Mouse (Mus musculus) heart, adult 11 months (tissue): ENCODE measurements at regions not wholly inside any gene's neighbourhood (a gene's known extent, or its start where the extent isn't known, plus 50 kb on each side); places are given as distances from the start of the nearest gene placed in this dataset.

Experiments
- DNase-seq: peaks from one replicate; pipeline ENCODE4 v3.0.0; 2022

- DNase-seq, result no peak
Measured at GRCm38 (mm10) chr7:135996896-135997295, 280.7 kb upstream of the Mki67 start.

DNA sequence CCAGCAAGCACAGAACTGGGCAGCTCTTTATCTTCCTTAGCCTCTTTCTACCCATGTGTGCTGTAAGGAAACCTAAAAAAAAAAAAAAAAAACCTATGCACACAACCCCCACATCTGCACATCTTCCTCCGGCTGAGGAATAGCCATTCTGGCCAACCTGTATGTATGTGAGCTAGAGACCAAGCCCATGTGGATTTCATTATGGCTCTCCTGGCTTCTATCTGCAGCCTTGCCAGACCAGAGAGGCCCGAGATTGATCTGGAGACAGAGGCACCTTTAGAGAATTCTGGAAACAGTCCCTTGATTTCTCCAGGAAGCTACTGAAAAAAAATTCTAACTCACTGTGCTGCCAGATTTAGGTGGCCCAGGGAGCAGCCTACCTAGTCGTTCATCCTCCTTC is 281.5 kb upstream of the Mki67 start:
- DNase-seq, result no peak

DNA sequence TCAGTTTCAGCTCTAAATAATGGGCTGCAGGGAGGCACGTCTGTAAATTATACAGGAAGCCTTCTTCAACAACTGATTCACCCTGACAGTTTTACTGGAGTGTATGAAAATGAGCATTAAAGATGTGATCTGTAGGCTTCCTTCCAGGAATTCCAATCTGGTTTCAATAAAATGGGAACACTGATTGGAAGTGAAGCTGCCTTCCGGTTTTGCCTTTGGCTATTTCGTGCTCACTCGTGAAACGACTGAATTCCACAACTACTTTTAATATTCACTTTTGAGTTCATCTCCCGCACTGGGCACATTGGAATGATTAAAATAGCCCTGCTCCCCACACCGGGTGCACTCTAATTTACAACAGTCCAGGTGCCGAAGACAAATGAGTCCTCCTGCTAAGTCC is 286.2 kb upstream of the Mki67 start:
- DNase-seq, result no peak

DNA sequence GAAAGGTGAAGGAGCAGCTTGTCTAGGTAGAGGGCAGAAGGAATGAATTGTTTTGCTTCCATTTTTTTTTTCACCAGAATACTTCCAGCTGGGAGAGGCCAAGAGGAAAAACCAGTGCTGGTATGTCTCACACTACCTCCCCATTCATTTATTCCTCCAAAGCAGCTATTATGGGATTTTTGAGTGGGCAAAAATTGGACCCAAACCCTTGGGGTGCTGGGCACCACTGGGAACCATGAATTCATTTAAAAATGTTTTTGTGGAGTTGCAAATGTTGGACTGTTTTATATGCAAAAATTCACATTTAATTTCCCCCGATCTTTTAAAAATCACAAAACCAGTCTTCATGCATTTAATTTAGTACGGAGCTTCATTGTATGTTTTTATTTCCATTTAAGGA is 287.1 kb upstream of the Mki67 start:
- DNase-seq, result no peak

- no peak for DNase-seq
Measured at GRCm38 (mm10) chr7:136007796-136008455, 291.8 kb upstream of the Mki67 start.

- DNase-seq, result no peak
Measured at GRCm38 (mm10) chr7:136008486-136008885, 292.3 kb upstream of the Mki67 start.

DNA sequence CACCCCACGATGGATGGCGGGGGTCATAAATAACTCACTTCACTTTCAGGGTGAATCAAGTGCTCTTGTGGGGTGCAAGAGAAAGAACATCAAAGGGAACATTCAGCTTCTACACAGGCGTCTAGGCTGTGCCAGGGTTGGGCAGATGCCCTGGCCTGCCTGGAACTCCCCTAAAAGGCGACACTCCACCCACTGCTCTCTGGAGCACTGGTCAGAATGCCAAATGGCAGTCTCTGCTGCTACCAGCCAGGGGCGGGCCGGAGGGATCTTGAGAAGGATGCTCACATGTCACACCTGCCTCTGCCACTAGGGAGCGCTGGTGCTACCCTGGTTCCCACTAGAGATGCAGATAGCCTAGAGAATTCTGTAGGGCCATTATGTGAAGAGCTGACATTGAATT is 293.9 kb upstream of the Mki67 start:
- peak; percentile 95 for DNase-seq

DNA sequence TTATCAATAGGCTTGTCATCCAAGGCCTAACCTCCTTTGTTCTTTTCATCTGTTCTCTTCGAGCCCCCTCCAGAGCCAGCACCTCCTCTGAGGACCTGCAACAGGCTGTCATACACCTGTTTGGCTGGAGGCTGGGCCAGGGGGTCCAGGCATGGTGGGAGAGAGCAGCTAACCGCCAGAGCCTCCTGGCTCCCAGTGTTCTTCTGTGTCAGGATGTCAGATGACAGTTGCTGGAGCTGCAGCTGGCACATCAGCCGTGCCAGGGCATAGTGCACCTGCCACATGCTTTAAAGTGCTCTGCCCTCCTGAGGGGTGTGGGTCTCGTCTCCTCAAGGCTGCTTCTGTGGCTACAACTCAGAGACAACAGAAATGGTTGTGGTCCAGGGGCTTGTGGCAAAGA is 298.5 kb upstream of the Mki67 start:
- no peak for DNase-seq

DNA sequence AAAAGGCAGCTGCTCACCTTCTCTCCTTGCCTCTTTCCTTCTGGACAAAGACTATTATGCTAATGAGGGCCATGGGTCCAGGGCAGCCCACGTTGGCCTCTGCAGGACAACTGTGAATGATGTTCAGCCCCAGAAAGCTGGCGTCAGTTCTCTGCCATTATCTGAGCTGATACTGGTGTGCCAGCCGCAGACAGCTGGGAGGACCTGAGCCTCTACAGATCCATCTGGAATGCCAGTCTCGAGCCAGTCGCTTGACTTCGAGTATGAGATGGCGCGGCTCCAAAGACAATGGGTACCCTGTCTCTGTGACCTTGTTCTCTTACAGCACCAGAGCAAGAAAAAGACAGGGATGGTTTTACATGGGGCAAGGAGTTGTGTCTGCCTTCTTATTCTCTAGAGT is 300.8 kb upstream of the Mki67 start:
- peak; percentile 97 for DNase-seq

GRCm38 (mm10) chr7:136020577-136020976 is 304.4 kb upstream of the Mki67 start:
- no peak for DNase-seq

- no peak for DNase-seq
Measured at GRCm38 (mm10) chr7:136021071-136021470, 304.9 kb upstream of the Mki67 start.

DNA sequence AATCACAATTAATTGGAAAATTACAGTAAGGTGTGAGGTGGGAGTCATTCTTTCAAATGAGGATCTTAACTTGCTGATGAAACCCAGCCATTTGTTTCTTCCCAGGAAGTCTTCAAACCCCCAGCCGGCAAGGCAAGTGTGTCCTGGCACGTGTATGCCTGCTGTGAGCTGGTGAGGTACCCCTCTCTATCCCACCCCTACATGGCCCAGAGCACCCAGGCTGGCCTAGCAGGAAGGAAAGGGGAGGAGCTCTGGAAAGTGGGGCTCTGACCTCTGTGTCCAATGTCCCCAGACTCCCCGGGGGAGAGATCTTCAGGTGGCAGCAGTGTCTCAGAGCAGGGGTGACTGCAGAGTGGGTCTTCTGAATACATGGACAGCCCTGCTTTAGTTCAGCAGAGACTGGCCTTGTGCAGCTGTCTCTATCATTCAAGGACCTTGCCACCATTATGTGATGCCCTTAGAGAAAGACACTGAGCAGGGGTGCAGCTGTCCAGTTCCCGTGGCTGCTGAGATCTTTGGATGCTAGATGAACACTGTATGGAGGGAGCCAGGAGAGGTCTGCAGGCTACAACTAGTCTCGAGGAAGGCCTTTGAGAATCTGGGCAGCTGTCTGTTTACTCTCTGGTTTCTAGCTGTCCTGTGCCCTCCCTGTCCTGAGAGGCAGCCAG is 306.8 kb upstream of the Mki67 start:
- no peak for DNase-seq

GRCm38 (mm10) chr7:136026451-136026850 is 310.3 kb upstream of the Mki67 start:
- no peak for DNase-seq

DNA sequence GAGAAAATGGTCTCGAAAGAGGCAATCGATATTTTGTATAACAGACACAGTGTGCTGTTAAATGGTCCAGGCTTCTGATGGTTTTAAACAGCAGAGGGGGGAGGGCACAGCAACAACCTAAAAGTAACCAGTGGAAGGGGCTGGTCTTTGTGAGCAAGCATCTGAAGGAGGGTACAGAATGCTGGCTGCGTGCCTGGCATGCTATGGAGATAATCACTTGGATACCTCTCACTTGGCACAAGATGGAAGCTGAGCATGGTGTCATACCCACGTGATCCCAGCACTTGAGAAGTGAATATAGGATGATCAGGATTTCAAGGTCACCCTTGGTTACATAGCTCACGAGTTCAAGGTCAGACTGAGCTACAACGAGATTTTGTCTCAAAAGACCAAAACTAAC is 315.9 kb upstream of the Mki67 start:
- no peak for DNase-seq

DNA sequence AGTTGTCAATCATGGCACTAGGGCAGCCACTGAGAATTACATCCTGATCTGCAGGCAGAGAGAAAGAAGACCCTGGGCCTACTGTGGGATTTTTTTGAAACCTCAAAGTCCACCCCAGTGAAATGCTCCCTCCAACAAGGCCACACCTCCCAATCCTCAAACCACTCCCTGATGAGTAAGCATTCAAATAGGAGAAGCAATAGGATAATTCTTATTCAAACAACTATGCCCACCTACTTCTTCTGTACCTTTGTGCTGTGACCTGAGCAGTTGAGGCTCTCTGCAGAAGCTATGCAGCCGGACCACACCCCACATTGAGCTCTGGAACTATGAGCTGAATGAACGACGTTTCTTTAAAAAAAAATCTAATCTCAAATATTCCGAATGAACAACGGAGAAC is 317.4 kb upstream of the Mki67 start:
- no peak for DNase-seq

DNA sequence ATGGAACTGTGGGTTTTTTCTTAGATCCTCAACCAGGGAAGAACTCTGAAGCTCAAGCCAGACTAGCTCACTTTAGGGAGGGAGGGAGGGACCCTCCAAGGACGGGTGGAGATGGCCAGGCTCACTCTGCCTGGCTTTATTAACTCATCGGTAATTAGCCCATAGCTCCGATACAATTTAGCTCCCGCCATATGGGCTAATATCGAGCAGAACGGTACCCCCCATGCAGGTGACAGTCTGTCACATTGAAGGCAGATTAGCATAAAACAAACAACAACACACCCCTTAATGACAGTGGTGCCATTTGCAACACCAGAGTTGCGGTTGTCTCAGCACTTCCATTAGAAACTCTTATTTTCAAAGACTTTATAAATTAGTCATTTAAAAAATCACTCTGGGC is 319.6 kb upstream of the Mki67 start:
- no peak for DNase-seq

DNA sequence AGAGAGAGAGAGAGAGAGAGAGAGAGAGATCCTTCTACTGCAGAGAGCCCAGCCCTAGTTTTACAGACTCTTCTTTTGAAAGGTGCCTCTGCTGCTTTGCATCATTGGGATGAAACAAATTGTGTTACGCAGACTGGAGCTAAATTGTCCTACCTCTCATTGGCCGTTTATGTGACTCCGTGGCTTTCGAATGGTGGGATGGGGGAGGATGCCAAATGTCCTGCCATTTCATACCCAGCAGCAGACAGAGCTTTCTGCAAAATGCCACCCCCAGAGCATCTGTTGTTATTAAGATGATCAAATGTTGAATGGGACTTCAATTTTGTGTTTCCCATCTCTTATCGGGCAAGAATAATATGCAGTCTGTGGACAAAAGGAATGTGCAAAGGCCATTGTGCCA is 321.9 kb upstream of the Mki67 start:
- no peak for DNase-seq

GRCm38 (mm10) chr7:136038906-136039305 is 322.7 kb upstream of the Mki67 start:
- DNase-seq, result no peak

DNA sequence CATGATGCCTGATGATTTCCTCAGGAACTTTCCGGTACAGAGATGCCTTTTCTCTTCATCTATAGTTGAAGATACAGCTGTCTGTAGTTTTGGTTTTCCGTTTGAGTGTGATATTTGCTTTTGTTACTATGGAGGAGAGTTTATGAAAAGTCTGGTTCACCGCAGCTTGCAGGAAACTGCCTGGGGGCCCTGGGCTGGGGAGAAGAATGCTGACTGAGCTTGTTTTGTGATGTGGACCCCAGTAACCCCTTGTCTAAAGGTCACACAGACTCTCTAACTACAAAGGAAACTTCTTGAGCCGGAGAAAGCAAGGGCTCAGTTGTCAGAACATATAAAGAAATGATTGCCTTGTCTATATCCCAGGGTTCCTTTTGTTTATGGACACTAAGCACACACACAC is 325.8 kb upstream of the Mki67 start:
- DNase-seq, result no peak

DNA sequence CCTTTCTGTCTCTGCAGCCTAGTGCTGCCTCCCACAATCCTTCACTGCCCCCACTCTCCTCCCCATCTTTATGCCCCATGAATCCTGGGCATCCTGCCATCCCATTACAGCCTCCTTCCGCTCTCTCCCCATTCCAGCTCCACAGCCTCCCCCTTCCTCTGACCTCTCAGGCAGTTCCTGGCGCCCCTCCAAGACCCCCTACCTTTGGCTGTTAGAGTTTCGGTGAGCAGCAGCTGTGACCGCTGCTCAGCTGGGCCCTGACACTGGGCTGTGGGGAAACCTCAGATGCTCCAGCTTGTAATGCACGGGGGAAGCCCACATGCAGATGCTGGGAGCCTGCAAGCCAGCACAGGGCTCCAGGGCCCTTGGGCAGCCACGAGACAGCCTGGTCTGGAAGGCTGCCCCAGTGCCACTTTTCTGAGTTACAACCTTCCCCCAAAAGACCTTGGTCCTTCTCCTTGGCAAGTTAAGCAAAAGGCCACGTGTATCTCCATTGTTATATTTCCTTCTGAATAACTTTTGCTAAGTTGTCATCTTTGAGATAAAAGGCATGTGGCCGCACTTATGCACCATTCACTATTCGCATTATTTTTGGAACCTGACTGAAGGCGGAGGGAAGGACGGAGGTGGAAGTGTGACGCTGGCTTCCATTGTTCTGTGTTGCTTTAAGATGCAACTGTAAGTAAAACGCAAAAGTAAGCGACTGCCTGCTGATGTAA is 330.6 kb upstream of the Mki67 start:
- DNase-seq, result peak; percentile 95

DNA sequence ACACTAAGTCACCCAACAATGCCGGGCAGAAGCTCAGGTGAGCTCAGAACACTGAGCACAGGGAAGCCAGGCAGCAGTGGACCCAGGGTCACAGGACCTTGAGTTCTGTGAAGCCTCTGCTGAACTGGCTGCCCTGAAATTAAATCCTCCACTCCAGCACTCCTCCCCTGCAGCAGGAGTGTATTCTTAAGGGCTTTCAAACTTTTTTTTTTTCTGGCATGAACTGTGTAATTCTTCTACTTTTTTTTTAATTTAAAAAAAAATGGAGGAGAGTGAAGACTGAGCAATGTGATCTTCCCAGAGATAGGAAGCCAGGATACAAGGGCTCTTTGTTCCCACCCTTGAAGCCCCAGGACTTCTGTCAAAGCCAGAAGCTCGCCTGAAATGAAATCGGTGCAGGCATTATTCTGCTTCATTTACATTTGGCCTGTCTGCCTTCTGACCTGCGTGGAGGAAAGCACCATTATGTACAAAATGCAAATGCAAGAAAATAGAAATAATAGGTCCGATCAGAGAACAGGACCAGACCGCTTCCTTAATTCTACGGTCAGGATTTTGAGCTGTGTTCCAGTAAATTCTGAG is 331.3 kb upstream of the Mki67 start:
- DNase-seq, result no peak

DNA sequence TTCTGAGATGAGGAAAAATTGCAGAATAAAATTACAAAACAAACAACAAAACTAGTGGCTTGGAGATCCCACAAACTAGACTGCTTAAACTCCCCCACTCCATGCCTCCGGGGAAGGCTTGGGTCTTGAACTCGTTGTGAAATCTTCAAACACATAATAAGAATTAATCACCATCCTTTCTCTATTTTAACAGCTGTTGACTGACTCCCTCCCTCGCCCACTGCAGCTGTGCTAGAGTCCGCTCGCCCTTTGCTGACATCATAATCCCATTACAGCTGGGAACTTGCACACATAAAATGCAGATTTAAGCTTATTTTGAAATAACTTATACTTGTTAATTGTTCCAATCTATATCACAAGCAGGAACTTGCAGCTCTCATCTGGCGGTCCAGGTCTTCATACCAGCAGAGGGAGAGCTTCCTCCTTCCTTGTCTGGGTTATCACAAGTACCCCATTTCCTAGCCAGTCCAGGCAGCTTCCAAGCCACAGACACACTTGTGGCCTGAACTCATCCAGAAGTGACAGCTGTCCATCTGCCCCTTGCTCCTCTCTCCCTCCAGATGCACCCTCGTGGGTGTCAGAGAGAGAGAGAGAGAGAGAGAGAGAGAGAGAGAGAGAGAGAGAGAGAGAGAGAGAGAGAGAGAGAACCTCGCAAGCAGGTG is 332.9 kb upstream of the Mki67 start:
- no peak for DNase-seq

DNA sequence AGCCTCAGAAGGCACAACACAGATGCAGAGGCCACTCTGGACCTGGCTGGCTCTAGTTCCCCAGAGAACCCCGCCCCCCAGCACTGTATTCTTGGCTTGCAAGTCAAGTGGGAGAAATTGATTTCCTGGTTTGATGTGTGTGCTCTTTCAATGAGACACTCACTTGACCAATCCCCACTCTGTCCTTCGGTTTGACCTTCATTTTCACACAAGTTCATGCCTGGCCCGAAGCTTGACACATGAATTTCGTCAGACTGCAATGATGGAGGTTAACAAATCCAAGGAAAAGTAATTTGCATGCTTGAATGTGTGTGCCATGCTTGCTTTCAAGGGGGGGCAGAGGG is 333.4 kb upstream of the Mki67 start:
- DNase-seq, result no peak

DNA sequence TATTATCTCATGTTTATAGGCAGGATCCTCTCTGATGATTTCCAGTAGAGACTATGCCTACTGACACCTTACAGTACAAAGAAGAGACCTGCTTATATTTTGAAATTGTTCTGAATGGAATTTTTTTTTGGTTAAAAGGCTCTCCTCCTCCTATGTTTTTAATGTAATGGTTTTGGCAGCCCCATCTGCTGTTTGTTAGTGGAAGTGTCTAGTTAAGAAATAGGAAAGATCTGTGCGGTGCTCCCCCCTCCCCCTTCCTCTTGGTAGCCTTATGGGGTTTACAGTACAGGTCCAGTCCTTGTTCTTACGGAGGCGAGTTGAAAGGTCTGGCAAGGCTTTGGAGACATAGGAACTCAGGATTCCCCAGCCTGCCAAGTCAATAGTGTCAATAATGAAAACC is 334.0 kb upstream of the Mki67 start:
- DNase-seq, result no peak
